In genomic region chr8:69271203-69271554, GRCm38 (mm10) we compare ENCODE assay signal across 8 mouse cellular contexts. TPM values are rescaled to one million over a fixed set of nuclear protein-coding genes. Genes with fewer than 3 reads are reported as not detected.
DNase-seq lines count a peak whose midpoint lies in the region; ATAC-seq lines count a peak whose summit lies in the region.

No protein-coding gene starts in this region.

- peak overlapping the region; percentile 62 for H3K4me3 ChIP-seq in kidney, embryonic 15.5 days (replicated peaks)
- H3K4me3 ChIP-seq in brown adipose tissue, adult 24 weeks (ENCODE audit: insufficient read depth, low read depth, low read length), result peak overlapping the region; percentile 70
- peak overlapping the region; percentile 58 for H3K4me3 ChIP-seq in hindbrain, embryonic 16.5 days (ENCODE audit: low read length)
- peak overlapping the region; percentile 49 for H3K4me3 ChIP-seq in midbrain, embryonic 16.5 days (ENCODE audit: low read depth, low read length)

- ATAC-seq in kidney, embryonic 15.5 days (replicated peaks; ENCODE audit: low FRiP score), result peak; percentile 89
- peak; percentile 94 for ATAC-seq in hindbrain, embryonic 16.5 days
- ATAC-seq in midbrain, embryonic 16.5 days, result peak; percentile 92

- peak overlapping the region; percentile 77 for H3K27ac ChIP-seq in kidney, embryonic 15.5 days
- H3K27ac ChIP-seq in brown adipose tissue, adult 24 weeks (replicated peaks; ENCODE audit: low read depth, low read length), result no peak overlapping the region
- H3K27ac ChIP-seq in hindbrain, embryonic 16.5 days (ENCODE audit: low read depth, low read length), result peak overlapping the region; percentile 86
- H3K27ac ChIP-seq in midbrain, embryonic 16.5 days (ENCODE audit: low read length), result peak overlapping the region; percentile 83

- H3K36me3 ChIP-seq in kidney, embryonic 15.5 days, result peaks cover 10% of the 10 kb centered on the region
- peaks cover 13% of the 10 kb centered on the region for H3K36me3 ChIP-seq in hindbrain, embryonic 16.5 days (ENCODE audit: control insufficient read depth, insufficient read depth, low read length)
- H3K36me3 ChIP-seq in midbrain, embryonic 16.5 days (ENCODE audit: control insufficient read depth, insufficient read depth, low read length), result peaks cover 12% of the 10 kb centered on the region; the same call in 1 of the 2 replicates

- no peaks in the 10 kb centered on the region for H3K9me3 ChIP-seq in kidney, embryonic 15.5 days (replicated peaks)
- peaks cover 11% of the 10 kb centered on the region for H3K9me3 ChIP-seq in hindbrain, embryonic 16.5 days (ENCODE audit: control insufficient read depth, low read length)
- peaks cover 10% of the 10 kb centered on the region for H3K9me3 ChIP-seq in midbrain, embryonic 16.5 days (replicated peaks; ENCODE audit: control insufficient read depth, low read length, poor library complexity, severe bottlenecking)

- intact Hi-C loops in left cerebral cortex, postnatal 14 days (cut with DNase I), result loop anchor here (5.0 kb wide), 1 partner anchor 154 kb away; no protein-coding TSS in a partner anchor

- H3K27me3 ChIP-seq in kidney, embryonic 15.5 days, result no peaks in the 10 kb centered on the region
- no peaks in the 10 kb centered on the region for H3K27me3 ChIP-seq in hindbrain, embryonic 16.5 days (replicated peaks; ENCODE audit: control insufficient read depth, insufficient read depth, low read length)
- H3K27me3 ChIP-seq in midbrain, embryonic 16.5 days (ENCODE audit: control insufficient read depth, insufficient read depth, low read depth, low read length), result no peaks in the 10 kb centered on the region

- peaks cover 11% of the 10 kb centered on the region; the same call in 1 of the 2 replicates for H3K4me1 ChIP-seq in kidney, embryonic 15.5 days
- no peaks in the 10 kb centered on the region for H3K4me1 ChIP-seq in brown adipose tissue, adult 24 weeks (ENCODE audit: control insufficient read depth, insufficient read depth, insufficient read length, low read length)
- H3K4me1 ChIP-seq in hindbrain, embryonic 16.5 days (ENCODE audit: control insufficient read depth, insufficient read depth, low read depth, low read length), result peaks cover 6% of the 10 kb centered on the region; the same call in 1 of the 2 replicates
- H3K4me1 ChIP-seq in midbrain, embryonic 16.5 days (ENCODE audit: control insufficient read depth, insufficient read depth, low read length), result peaks cover 3% of the 10 kb centered on the region

- 13% methylated on average over 6 of the region's 6 CpGs for WGBS in kidney, embryonic 15.5 days
- WGBS in hindbrain, embryonic 16.5 days, result 13% methylated on average over 6 of the region's 6 CpGs
- WGBS in midbrain, embryonic 16.5 days, result 13% methylated on average over 6 of the region's 6 CpGs

- H3K9ac ChIP-seq in kidney, embryonic 15.5 days, result peak overlapping the region; percentile 64
- H3K9ac ChIP-seq in hindbrain, embryonic 16.5 days (ENCODE audit: low read depth, low read length), result peak overlapping the region; percentile 79
- H3K9ac ChIP-seq in midbrain, embryonic 16.5 days (ENCODE audit: low read depth, low read length), result peak overlapping the region; percentile 71

- H3K4me2 ChIP-seq in kidney, embryonic 15.5 days, result peak overlapping the region; percentile 64
- peak overlapping the region; percentile 52 for H3K4me2 ChIP-seq in hindbrain, embryonic 16.5 days (ENCODE audit: low read length)
- peak overlapping the region; percentile 58 for H3K4me2 ChIP-seq in midbrain, embryonic 16.5 days (ENCODE audit: low read length)

- no peak for DNase-seq in kidney, postnatal 14 days
- DNase-seq in left cerebral cortex, postnatal 14 days (ENCODE audit: low spot score in 2 of 2), result no peak
- no peak for DNase-seq in adrenal gland, postnatal 14 days
- no peak for DNase-seq in right cerebral cortex, postnatal 36 days (ENCODE audit: low spot score in 2 of 2)

RNA-seq across cellular contexts. Expression of gene D130040H23Rik, which starts 0.3 kb away (rescaled TPM):
- 5.5 and 5.7 TPM in 2 replicates for polyA plus RNA-seq in kidney, embryonic 15.5 days (2015; fragmentation: Nextera tagmentation; extraction: Ambion mirVana)
- polyA plus RNA-seq in brown adipose tissue, adult 24 weeks (2012; ENCODE audit: insufficient read depth, insufficient read length, missing spikeins), result not detected in 2 replicates
- 8.8 and 8.9 TPM in 2 replicates for polyA plus RNA-seq in hindbrain, embryonic 16.5 days (2015; fragmentation: Nextera tagmentation; extraction: Ambion mirVana)
- polyA plus RNA-seq in midbrain, embryonic 16.5 days (2015; fragmentation: Nextera tagmentation; extraction: Ambion mirVana), result 9.3 and 11.3 TPM in 2 replicates
- 10 to 100 TPM; 20.0 to 21.3 TPM for total RNA-seq in left cerebral cortex, postnatal 14 days (2021)
- total RNA-seq in adrenal gland, postnatal 14 days (2021), result 3.4 and 9.6 TPM in 2 replicates
